In the genomic region with DNA sequence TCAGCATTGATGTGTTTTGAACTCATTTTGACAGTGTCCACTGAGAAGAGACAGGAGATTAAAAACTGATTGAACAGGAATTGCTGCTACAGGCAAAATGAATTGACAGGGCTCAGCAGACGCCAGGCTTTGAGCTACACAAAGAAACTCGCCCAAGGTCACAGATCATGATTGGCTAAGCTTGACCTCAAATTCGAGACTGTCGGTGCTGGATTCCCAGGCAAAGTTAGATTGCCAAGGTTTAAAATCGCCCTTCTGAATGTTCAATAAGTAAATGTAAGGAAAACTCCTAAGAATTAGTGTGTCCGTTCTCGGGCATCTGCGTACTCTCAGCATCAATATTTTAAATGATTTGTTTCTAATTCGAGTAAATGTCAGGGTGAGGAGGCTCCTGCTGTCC, we compare ENCODE assay signal across 45 mouse cellular contexts. TPM values are rescaled to one million over a fixed set of nuclear protein-coding genes. Genes with fewer than 3 reads are reported as not detected.
"Had no signal": no experiment of that assay in that cellular context is flagged by ENCODE, and none has a peak within 500 bp of the region (broad histone marks: within the 10 kb centered on the region; RNA-seq: fewer than 3 reads in every experiment).

No protein-coding gene starts in this region.

- H3K9me3 ChIP-seq: limb, embryonic 10.5 days; limb, embryonic 13.5 days; limb, embryonic 15.5 days; liver, embryonic 13.5 days; liver, embryonic 15.5 days; lung, embryonic 15.5 days; midbrain, embryonic 10.5 days; midbrain, embryonic 12.5 days; midbrain, embryonic 13.5 days; midbrain, embryonic 15.5 days had no signal

- H3K4me2 ChIP-seq: limb, embryonic 12.5 days; limb, embryonic 13.5 days; limb, embryonic 15.5 days; liver, embryonic 11.5 days; liver, embryonic 12.5 days; liver, embryonic 13.5 days; liver, embryonic 15.5 days; lung, embryonic 14.5 days; lung, embryonic 15.5 days; midbrain, embryonic 12.5 days; midbrain, embryonic 13.5 days; midbrain, embryonic 15.5 days; neural tube, embryonic 12.5 days had no signal

- ATAC-seq: liver, embryonic 12.5 days; liver, postnatal 0 days; lung, postnatal 0 days; midbrain, embryonic 13.5 days; midbrain, embryonic 15.5 days had no signal

- H3K9ac ChIP-seq: limb, embryonic 12.5 days; limb, embryonic 13.5 days; limb, embryonic 15.5 days; liver, embryonic 12.5 days; liver, embryonic 13.5 days; liver, embryonic 14.5 days; liver, embryonic 15.5 days; liver, postnatal 0 days; lung, embryonic 14.5 days; lung, embryonic 15.5 days; midbrain, embryonic 12.5 days; midbrain, embryonic 13.5 days; midbrain, embryonic 15.5 days; neural tube, embryonic 12.5 days had no signal

- H3K36me3 ChIP-seq: limb, embryonic 10.5 days; limb, embryonic 12.5 days; limb, embryonic 13.5 days; limb, embryonic 15.5 days; liver, embryonic 12.5 days; liver, embryonic 13.5 days; liver, embryonic 15.5 days; lung, embryonic 15.5 days; midbrain, embryonic 10.5 days; midbrain, embryonic 12.5 days; midbrain, embryonic 13.5 days; midbrain, embryonic 15.5 days; neural tube, embryonic 12.5 days had no signal

- H3K4me3 ChIP-seq: limb, embryonic 10.5 days; limb, embryonic 12.5 days; limb, embryonic 13.5 days; limb, embryonic 15.5 days; liver, embryonic 12.5 days; liver, embryonic 13.5 days; liver, embryonic 15.5 days; lung, embryonic 15.5 days; megakaryocyte, embryonic 14.5 days; midbrain, embryonic 10.5 days; midbrain, embryonic 12.5 days; midbrain, embryonic 13.5 days; midbrain, embryonic 15.5 days; myocyte; neural tube, embryonic 12.5 days had no signal

- H3K27ac ChIP-seq: limb, embryonic 10.5 days; limb, embryonic 12.5 days; limb, embryonic 13.5 days; limb, embryonic 15.5 days; liver, embryonic 12.5 days; liver, embryonic 13.5 days; liver, embryonic 14.5 days; liver, embryonic 15.5 days; lung, embryonic 15.5 days; macrophage; midbrain, embryonic 10.5 days; midbrain, embryonic 12.5 days; midbrain, embryonic 13.5 days; midbrain, embryonic 15.5 days; neural tube, embryonic 12.5 days had no signal

- DNase-seq: left cerebral cortex, postnatal 4 days; liver; liver, embryonic 13.5 days; liver, postnatal 0 days; lung, adult 18-20 months; lung, adult 2 months; lung, embryonic 14.5 days; lung, postnatal 10 days; lung, postnatal 14 days; lung, postnatal 36 days; lung, postnatal 4 days; midbrain, embryonic 14.5 days had no signal

RNA-seq across cellular contexts. Expression of gene Sowaha, which starts 9.3 kb away (rescaled TPM):
- total RNA-seq: liver, adult 2 months; megakaryocyte, adult 5-6 weeks; monocyte, adult 5-6 weeks had no signal
- polyA plus RNA-seq: liver, adult 2 months; macrophage; myocyte had no signal

RNA-seq across cellular contexts. Expression of gene Gm9945, which starts 9.5 kb away (rescaled TPM):
- total RNA-seq: liver, adult 2 months; megakaryocyte progenitor cell, adult 5-6 weeks; megakaryocyte, adult 5-6 weeks; megakaryocyte-erythroid progenitor cell, adult 5-6 weeks; midbrain, postnatal 0 days; monocyte, adult 5-6 weeks had no signal
- polyA plus RNA-seq: limb, embryonic 10.5 days; limb, embryonic 11.5 days; limb, embryonic 12.5 days; limb, embryonic 13.5 days; limb, embryonic 14.5 days; limb, embryonic 15.5 days; liver, adult 2 months; liver, embryonic 11.5 days; lung, adult 2 months; lung, embryonic 14.5 days; lung, embryonic 15.5 days; lung, embryonic 16.5 days; lung, postnatal 0 days; macrophage; midbrain, embryonic 10.5 days; midbrain, embryonic 12.5 days; midbrain, embryonic 13.5 days; midbrain, embryonic 14.5 days; myocyte; neural tube, embryonic 11.5 days; neural tube, embryonic 12.5 days had no signal

RNA-seq across cellular contexts. Expression of gene Gm9837, which starts 19.1 kb away (rescaled TPM):
- total RNA-seq: left cerebral cortex, adult 8-10 months; left cerebral cortex, postnatal 10 days; left cerebral cortex, postnatal 25 days; left cerebral cortex, postnatal 36 days; left cerebral cortex, postnatal 4 days; liver, adult 2 months; megakaryocyte progenitor cell, adult 5-6 weeks; megakaryocyte, adult 5-6 weeks; megakaryocyte-erythroid progenitor cell, adult 5-6 weeks; midbrain, postnatal 0 days; monocyte, adult 5-6 weeks had no signal
- polyA plus RNA-seq: limb, embryonic 10.5 days; limb, embryonic 11.5 days; limb, embryonic 12.5 days; limb, embryonic 13.5 days; limb, embryonic 14.5 days; limb, embryonic 15.5 days; liver, adult 2 months; liver, embryonic 11.5 days; liver, embryonic 12.5 days; liver, embryonic 13.5 days; liver, embryonic 14.5 days; liver, embryonic 15.5 days; liver, embryonic 16.5 days; liver, postnatal 0 days; lung, adult 2 months; lung, embryonic 14.5 days; lung, embryonic 15.5 days; lung, embryonic 16.5 days; lung, postnatal 0 days; macrophage; midbrain, embryonic 10.5 days; midbrain, embryonic 12.5 days; midbrain, embryonic 13.5 days; midbrain, embryonic 14.5 days; midbrain, embryonic 15.5 days; midbrain, postnatal 0 days; myocyte; neural tube, embryonic 11.5 days; neural tube, embryonic 12.5 days had no signal

RNA-seq across cellular contexts. Expression of gene Shroom1, which starts 32.4 kb away (rescaled TPM):
- total RNA-seq: megakaryocyte-erythroid progenitor cell, adult 5-6 weeks; monocyte, adult 5-6 weeks had no signal
- polyA plus RNA-seq: macrophage had no signal
